Mouse (Mus musculus): Measurements from ENCODE around the gene Matn1. TPM values are rescaled to one million over a fixed set of nuclear protein-coding genes. Genes with fewer than 3 reads are reported as not detected.
A peak's percentile ranks its signal among the peaks of the same experiment; 100 is the strongest.

Gene Matn1
- polyA plus RNA-seq, 1 experiment from 2014 or later: 1.2 TPM

DNA sequence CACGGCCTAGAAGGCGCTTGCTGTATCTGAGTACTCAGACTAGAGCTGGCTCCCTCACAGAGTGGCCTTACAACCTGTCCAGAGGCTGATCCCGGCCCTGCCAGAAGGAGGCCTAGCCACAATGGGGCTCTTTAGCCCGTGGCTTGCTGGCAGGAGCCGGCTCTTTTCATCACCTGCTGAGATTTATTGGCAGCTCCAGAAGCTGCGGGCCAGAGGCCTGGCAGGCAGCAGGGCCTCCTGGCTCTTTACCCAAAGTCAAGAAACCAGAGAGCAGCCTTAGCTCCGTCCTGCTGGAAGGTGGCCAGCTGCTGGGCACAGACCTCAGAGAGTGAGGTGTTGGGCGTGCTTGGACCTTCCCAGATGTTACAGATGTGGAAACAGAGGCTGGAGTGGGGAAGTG, 37.9 kb upstream of the Matn1 start:
- Histone ChIP-seq H3K4me1 (ENCODE audit: control insufficient read depth, insufficient read depth, low read length) (peaks cover 30% of the 10 kb centered on the region), H3K9ac (ENCODE audit: low read length) (no peak overlapping the region), H3K36me3 (ENCODE audit: control insufficient read depth, insufficient read depth) (no peaks in the 10 kb centered on the region), H3K27me3 (ENCODE audit: control insufficient read depth, insufficient read depth, low read length) (no peaks in the 10 kb centered on the region), H3K27ac (ENCODE audit: low read length) (peak overlapping the region; percentile 27; the same call in 1 of the 2 replicates), H3K4me2 (ENCODE audit: low read depth, low read length) (no peak overlapping the region), H3K9me3 (replicated peaks; ENCODE audit: control insufficient read depth, low read length) (no peaks in the 10 kb centered on the region), H3K4me3 (ENCODE audit: low read length) (no peak overlapping the region)
- 29% methylated on average over 8 of the region's 8 CpGs for WGBS
- no peak for ATAC-seq (replicated peaks; ENCODE audit: extremely low read depth, insufficient read depth, low FRiP score)

DNA sequence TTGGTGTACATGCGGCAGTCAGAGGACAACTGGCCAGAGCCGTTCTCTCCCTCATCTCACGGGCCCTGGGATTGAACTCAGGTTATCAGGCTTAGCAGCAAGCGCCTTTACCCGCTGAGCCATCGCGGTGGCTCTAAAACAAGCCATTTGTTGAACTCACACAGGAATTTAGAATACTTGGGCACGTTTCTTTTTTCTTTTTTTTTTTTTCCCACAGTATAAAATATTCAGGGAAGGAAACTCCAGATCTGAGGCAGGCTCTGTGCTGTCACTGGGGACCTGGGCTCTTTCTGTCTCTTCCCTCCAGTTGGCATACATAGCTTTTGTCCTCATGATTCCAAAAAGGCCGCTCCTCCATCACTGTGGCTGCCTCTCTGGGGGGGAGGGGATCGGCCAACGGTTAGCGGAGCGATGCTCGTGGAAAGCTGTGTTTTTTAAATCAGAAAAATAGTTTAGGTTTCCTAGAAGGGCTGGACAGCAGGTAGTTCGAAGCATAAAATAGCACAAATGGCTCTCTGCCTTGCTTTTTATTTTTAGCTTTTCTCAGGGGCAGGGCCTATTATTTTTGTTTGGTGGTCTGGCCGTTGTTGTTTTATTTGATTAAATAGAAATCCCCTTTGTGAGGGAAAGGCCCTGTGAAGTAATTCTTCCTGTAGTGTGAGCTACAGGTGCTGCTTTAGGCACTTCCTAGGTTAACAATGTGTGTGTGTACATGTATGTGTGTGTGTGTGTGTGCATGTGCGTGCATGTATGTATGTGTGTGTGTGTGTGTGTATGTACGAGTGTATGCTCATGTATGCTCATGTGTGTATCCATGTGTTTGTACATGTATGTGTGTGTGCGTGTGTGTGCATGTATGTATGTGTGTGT, 36.8 kb upstream of the Matn1 start:
- no peak overlapping the region for H3K9ac ChIP-seq (ENCODE audit: low read length)
- H3K36me3 ChIP-seq (ENCODE audit: control insufficient read depth, insufficient read depth): no peaks in the 10 kb centered on the region
- no peak overlapping the region for H3K4me3 ChIP-seq (ENCODE audit: low read length)
- peaks cover 26% of the 10 kb centered on the region for H3K4me1 ChIP-seq (ENCODE audit: control insufficient read depth, insufficient read depth, low read length)
- WGBS: 79% methylated on average over 19 of the region's 19 CpGs
- no peaks in the 10 kb centered on the region for H3K9me3 ChIP-seq (replicated peaks; ENCODE audit: control insufficient read depth, low read length)
- no peak overlapping the region for H3K4me2 ChIP-seq (ENCODE audit: low read depth, low read length)
- H3K27ac ChIP-seq (ENCODE audit: low read length): no peak overlapping the region
- no peak for ATAC-seq (replicated peaks; ENCODE audit: extremely low read depth, insufficient read depth, low FRiP score)
- no peaks in the 10 kb centered on the region for H3K27me3 ChIP-seq (ENCODE audit: control insufficient read depth, insufficient read depth, low read length)

DNA sequence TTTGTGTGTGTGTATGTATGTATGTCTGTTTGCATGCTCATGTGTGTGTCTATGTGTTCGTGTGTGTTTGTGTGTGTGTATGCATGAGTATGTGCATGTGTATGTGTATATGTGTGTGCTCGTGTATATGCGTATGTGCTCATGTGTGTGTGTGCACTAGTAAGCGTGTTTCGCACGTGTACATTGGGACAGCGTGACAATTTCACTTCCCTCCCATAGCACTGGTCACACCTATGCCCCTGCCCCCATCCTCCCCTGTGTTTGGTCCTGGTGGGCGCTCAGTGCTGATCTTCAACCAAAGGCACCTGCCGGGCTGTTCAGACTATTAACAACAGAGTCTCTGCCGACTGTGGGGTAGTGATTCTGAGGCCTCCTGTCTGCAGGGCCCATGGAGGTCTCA, 36.1 kb upstream of the Matn1 start:
- no peak for ATAC-seq (replicated peaks; ENCODE audit: extremely low read depth, insufficient read depth, low FRiP score)
- no peak overlapping the region for H3K27ac ChIP-seq (ENCODE audit: low read length)
- H3K4me2 ChIP-seq (ENCODE audit: low read depth, low read length): no peak overlapping the region
- no peak overlapping the region for H3K4me3 ChIP-seq (ENCODE audit: low read length)
- no peaks in the 10 kb centered on the region for H3K27me3 ChIP-seq (ENCODE audit: control insufficient read depth, insufficient read depth, low read length)
- H3K9me3 ChIP-seq (replicated peaks; ENCODE audit: control insufficient read depth, low read length): no peaks in the 10 kb centered on the region
- no peak overlapping the region for H3K9ac ChIP-seq (ENCODE audit: low read length)
- 92% methylated on average over 10 of the region's 10 CpGs for WGBS
- H3K36me3 ChIP-seq (ENCODE audit: control insufficient read depth, insufficient read depth): no peaks in the 10 kb centered on the region
- peaks cover 26% of the 10 kb centered on the region for H3K4me1 ChIP-seq (ENCODE audit: control insufficient read depth, insufficient read depth, low read length)

DNA sequence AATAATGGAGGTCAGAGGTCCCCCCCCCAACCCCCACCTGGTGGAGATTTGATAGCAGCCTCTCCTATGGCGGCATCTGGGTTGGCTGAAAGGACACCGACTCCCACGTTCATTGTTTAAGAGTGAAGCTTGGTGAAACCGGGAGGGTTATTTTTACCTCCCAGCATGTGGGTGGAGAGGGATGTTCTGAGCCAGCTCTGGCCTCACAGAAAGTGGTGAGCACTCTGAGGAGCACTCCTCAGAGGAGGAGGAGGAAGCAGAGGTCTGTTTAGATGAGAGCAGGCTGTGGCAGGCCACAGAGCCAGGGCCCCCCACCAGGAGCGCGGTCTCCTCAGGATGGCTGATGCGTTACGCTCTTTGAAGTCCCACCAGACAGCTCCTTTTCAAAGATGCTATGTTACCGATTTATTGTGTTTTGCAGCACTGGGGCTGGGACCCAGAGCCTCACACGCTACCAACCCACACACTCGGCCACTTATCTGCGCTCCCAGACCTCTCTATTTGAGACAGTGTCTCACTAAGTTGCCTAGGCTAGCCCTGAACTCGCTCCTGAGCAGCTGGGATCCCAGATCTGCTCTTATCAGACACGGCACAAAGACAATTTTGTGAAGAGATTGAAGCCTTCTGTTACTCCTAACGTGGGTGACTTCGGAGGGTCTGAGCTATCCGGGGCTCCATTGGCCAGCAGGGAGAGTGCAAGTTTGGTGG, 34.9 kb upstream of the Matn1 start:
- H3K27me3 ChIP-seq (ENCODE audit: control insufficient read depth, insufficient read depth, low read length): no peaks in the 10 kb centered on the region
- peaks cover 26% of the 10 kb centered on the region for H3K4me1 ChIP-seq (ENCODE audit: control insufficient read depth, insufficient read depth, low read length)
- 56% methylated on average over 17 of the region's 17 CpGs for WGBS
- H3K4me2 ChIP-seq (ENCODE audit: low read depth, low read length): no peak overlapping the region
- H3K4me3 ChIP-seq (ENCODE audit: low read length): no peak overlapping the region
- H3K9ac ChIP-seq (ENCODE audit: low read length): 0 out of 2 replicates have a peak overlapping the region, but pooled peaks have one; percentile 39
- ATAC-seq (replicated peaks; ENCODE audit: extremely low read depth, insufficient read depth, low FRiP score): no peak
- H3K27ac ChIP-seq (ENCODE audit: low read length): peak overlapping the region; percentile 4; the same call in 1 of the 2 replicates
- no peaks in the 10 kb centered on the region for H3K36me3 ChIP-seq (ENCODE audit: control insufficient read depth, insufficient read depth)
- H3K9me3 ChIP-seq (replicated peaks; ENCODE audit: control insufficient read depth, low read length): no peaks in the 10 kb centered on the region

DNA sequence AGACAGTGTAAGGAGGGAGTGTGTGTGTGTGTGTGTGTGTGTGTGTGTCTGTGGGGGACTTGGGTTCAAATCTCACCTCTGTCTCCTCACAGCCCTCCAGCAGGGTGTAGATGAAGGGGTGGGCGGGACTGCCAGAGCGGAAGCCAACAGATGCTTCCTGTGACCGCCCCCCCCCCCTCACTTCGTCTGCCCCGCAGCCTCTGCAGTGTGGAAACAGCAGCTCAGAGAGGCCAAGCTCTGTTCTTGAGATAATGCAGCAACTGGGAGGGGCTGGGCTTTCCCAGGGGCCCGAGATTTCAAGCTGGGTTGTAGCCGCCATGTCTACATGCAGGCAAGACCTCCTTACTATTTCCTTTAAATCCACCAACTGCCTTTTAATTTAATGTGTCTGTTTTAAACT, 33.5 kb upstream of the Matn1 start:
- Histone ChIP-seq H3K36me3 (ENCODE audit: control insufficient read depth, insufficient read depth) (no peaks in the 10 kb centered on the region), H3K4me2 (ENCODE audit: low read depth, low read length) (no peak overlapping the region), H3K4me1 (ENCODE audit: control insufficient read depth, insufficient read depth, low read length) (peaks cover 21% of the 10 kb centered on the region), H3K27me3 (ENCODE audit: control insufficient read depth, insufficient read depth, low read length) (no peaks in the 10 kb centered on the region), H3K4me3 (ENCODE audit: low read length) (no peak overlapping the region), H3K9me3 (replicated peaks; ENCODE audit: control insufficient read depth, low read length) (no peaks in the 10 kb centered on the region), H3K27ac (ENCODE audit: low read length) (no peak overlapping the region), H3K9ac (ENCODE audit: low read length) (no peak overlapping the region)
- 23% methylated on average over 6 of the region's 7 CpGs for WGBS
- ATAC-seq (replicated peaks; ENCODE audit: extremely low read depth, insufficient read depth, low FRiP score): peak; percentile 23

DNA sequence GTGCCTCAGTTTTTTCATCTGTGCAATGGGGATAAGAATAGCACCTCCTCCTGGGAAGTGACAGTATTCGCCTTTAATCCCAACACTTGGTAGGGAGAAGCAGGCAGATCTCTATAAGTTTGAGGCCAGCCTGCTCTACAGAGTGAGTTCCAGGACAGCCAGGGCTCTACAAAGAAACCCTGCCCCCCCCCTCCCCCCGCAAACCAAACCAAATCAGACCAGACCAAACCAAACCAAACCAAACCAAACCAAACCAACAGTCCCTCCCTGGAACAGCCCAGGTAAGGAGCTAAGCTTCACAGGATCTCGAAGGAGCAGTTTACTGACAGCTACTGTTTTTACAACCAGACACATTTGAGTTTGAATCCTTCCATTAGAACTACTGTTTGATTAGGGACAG, 31.6 kb upstream of the Matn1 start:
- Histone ChIP-seq H3K4me1 (ENCODE audit: control insufficient read depth, insufficient read depth, low read length) (peaks cover 12% of the 10 kb centered on the region), H3K27me3 (ENCODE audit: control insufficient read depth, insufficient read depth, low read length) (no peaks in the 10 kb centered on the region), H3K4me3 (ENCODE audit: low read length) (no peak overlapping the region), H3K36me3 (ENCODE audit: control insufficient read depth, insufficient read depth) (no peaks in the 10 kb centered on the region), H3K9me3 (replicated peaks; ENCODE audit: control insufficient read depth, low read length) (no peaks in the 10 kb centered on the region), H3K4me2 (ENCODE audit: low read depth, low read length) (no peak overlapping the region), H3K27ac (ENCODE audit: low read length) (no peak overlapping the region), H3K9ac (ENCODE audit: low read length) (no peak overlapping the region)
- no peak for ATAC-seq (replicated peaks; ENCODE audit: extremely low read depth, insufficient read depth, low FRiP score)
- 83% methylated on average over 3 of the region's 3 CpGs for WGBS

DNA sequence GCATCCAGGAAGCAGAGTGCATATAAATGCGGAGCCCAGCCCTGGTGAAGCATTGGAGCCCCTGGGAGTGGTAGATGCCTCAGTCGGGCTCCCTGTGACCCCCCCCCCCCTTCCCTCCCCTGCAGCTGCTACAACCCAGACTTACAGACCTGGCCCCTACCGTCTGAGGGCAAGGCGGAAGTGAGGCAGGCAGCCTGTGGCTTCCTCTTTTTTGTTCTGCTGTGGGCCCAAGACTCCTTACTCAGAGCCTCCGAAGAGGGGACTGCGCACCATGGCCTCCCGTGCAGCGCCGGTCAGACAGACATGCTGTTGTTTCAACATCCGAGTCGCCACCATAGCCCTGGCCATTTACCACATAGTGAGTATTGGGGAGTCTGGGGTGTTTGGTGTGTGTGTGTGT, 31.1 kb upstream of the Matn1 start, which contains the start of gene Laptm5:
Gene Laptm5, plus strand, starts transcription at position 49 of the 400 bp plus-strand sequence.
- H3K36me3 ChIP-seq (ENCODE audit: control insufficient read depth, insufficient read depth): no peaks in the 10 kb centered on the region
- H3K27me3 ChIP-seq (ENCODE audit: control insufficient read depth, insufficient read depth, low read length): no peaks in the 10 kb centered on the region
- H3K4me2 ChIP-seq (ENCODE audit: low read depth, low read length): peak within 1 kb of the TSS; percentile 31
- ATAC-seq (replicated peaks; ENCODE audit: extremely low read depth, insufficient read depth, low FRiP score): peak; percentile 20
- H3K27ac ChIP-seq (ENCODE audit: low read length): peak within 1 kb of the TSS; percentile 53
- peak within 1 kb of the TSS; percentile 51 for H3K9ac ChIP-seq (ENCODE audit: low read length)
- no peaks in the 10 kb centered on the region for H3K9me3 ChIP-seq (replicated peaks; ENCODE audit: control insufficient read depth, low read length)
- peak within 1 kb of the TSS; percentile 41 for H3K4me3 ChIP-seq (ENCODE audit: low read length)
- peaks cover 12% of the 10 kb centered on the region for H3K4me1 ChIP-seq (ENCODE audit: control insufficient read depth, insufficient read depth, low read length)
- 70% methylated on average over 11 of the region's 11 CpGs for WGBS

DNA sequence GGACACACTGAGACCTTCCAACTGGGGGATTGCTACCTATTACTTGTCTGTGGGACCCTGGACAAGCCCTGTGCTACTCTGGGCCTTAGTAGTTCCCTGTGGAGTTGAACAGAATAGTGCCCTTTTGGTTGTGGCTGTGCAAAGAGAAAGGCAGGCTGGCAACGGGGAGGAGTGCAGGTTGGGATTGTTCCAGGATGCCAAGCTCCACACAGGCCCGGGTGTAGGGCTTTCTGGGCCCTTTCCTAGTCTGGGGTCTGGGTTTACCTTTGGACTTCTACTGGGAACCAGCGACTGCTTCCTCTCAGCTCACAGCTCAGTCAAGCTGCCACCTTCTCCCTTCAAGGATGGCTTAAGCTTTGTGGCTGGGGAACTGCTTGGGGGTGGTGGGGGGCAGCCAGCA, 30.7 kb upstream of the Matn1 start:
- Histone ChIP-seq H3K4me3 (ENCODE audit: low read length) (peak overlapping the region; percentile 41), H3K9me3 (replicated peaks; ENCODE audit: control insufficient read depth, low read length) (no peaks in the 10 kb centered on the region), H3K4me1 (ENCODE audit: control insufficient read depth, insufficient read depth, low read length) (peaks cover 12% of the 10 kb centered on the region), H3K27me3 (ENCODE audit: control insufficient read depth, insufficient read depth, low read length) (no peaks in the 10 kb centered on the region), H3K27ac (ENCODE audit: low read length) (peak overlapping the region; percentile 53), H3K36me3 (ENCODE audit: control insufficient read depth, insufficient read depth) (no peaks in the 10 kb centered on the region), H3K9ac (ENCODE audit: low read length) (peak overlapping the region; percentile 51), H3K4me2 (ENCODE audit: low read depth, low read length) (peak overlapping the region; percentile 31)
- ATAC-seq (replicated peaks; ENCODE audit: extremely low read depth, insufficient read depth, low FRiP score): no peak
- 72% methylated on average over 3 of the region's 3 CpGs for WGBS

DNA sequence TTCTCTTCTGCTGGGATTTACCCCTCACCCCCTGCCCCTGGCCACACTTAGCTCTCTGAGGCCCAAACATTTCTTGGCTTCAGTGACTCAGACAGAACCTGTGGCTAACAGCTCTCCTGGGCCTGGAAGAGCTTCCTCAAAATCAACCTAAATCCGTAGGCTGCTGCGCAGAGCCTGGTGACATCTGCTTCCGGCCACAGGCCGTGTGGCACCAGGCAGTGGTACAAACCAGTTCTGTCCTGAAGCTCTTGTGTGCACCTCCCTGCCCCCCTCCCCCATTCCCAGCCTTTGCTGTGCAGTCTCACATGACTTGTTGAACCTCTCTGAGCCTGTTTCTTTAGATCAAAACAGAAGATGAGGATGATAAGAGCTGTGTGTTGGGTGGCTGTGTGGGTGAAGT, 30.2 kb upstream of the Matn1 start:
- H3K9ac ChIP-seq (ENCODE audit: low read length): peak overlapping the region; percentile 51
- peaks cover 9% of the 10 kb centered on the region for H3K4me1 ChIP-seq (ENCODE audit: control insufficient read depth, insufficient read depth, low read length)
- H3K9me3 ChIP-seq (replicated peaks; ENCODE audit: control insufficient read depth, low read length): no peaks in the 10 kb centered on the region
- 79% methylated on average over 4 of the region's 4 CpGs for WGBS
- ATAC-seq (replicated peaks; ENCODE audit: extremely low read depth, insufficient read depth, low FRiP score): no peak; the same call in 1 of the 2 replicates
- H3K36me3 ChIP-seq (ENCODE audit: control insufficient read depth, insufficient read depth): no peaks in the 10 kb centered on the region
- peak overlapping the region; percentile 31 for H3K4me2 ChIP-seq (ENCODE audit: low read depth, low read length)
- peak overlapping the region; percentile 41 for H3K4me3 ChIP-seq (ENCODE audit: low read length)
- peak overlapping the region; percentile 53 for H3K27ac ChIP-seq (ENCODE audit: low read length)
- H3K27me3 ChIP-seq (ENCODE audit: control insufficient read depth, insufficient read depth, low read length): no peaks in the 10 kb centered on the region

Measured in heart, embryonic 16.5 days (tissue).